Mouse (Mus musculus) gastrocnemius, adult 8-10 months (tissue): ENCODE measurements around the gene Xrra1. TPM values are rescaled to one million over a fixed set of nuclear protein-coding genes. Genes with fewer than 3 reads are reported as not detected.
A peak's percentile ranks its signal among the peaks of the same experiment; 100 is the strongest.
"Not testable (repeated sequence)": the region's sequence is repeated elsewhere in the genome, so short reads cannot be mapped to it uniquely, and the experiment has no call there.

Experiments
- DNase-seq, 2 experiments: peaks; one replicate each; pipeline ENCODE4 v3.0.0; 2022; ENCODE audit warnings: low spot score in 2 of 2
- total RNA-seq, 4 experiments: library from RNA; stranded (reverse); gene quantifications; 2 replicates each; pipeline ENCODE4 v1.2.4; 2022

The Xrra1 gene
- total RNA-seq, 4 experiments from 2014 or later: 0.31 to 0.80 (median 0.74) TPM

- no peak for DNase-seq
Observed at GRCm38 (mm10) chr7:99894478-99894877, 35.6 kb downstream of the Xrra1 start.

GRCm38 (mm10) chr7:99896905-99897304, 38.0 kb downstream of the Xrra1 start:
- no peak for DNase-seq

GRCm38 (mm10) chr7:99902208-99902607, 43.3 kb downstream of the Xrra1 start:
- DNase-seq: no peak

GRCm38 (mm10) chr7:99902918-99903665, 44.2 kb downstream of the Xrra1 start:
- DNase-seq: no peak

- DNase-seq: peak; percentile 11 to 17
Observed at GRCm38 (mm10) chr7:99904421-99905005, 45.6 kb downstream of the Xrra1 start.

GRCm38 (mm10) chr7:99906346-99906745, 47.4 kb downstream of the Xrra1 start:
- no peak for DNase-seq

- no peak for DNase-seq
Observed at GRCm38 (mm10) chr7:99907463-99907862, 48.5 kb downstream of the Xrra1 start.

GRCm38 (mm10) chr7:99911038-99911437, 52.1 kb downstream of the Xrra1 start:
- no peak for DNase-seq

GRCm38 (mm10) chr7:99914316-99914715, 55.4 kb downstream of the Xrra1 start:
- no peak for DNase-seq

GRCm38 (mm10) chr7:99915511-99915910, 56.6 kb downstream of the Xrra1 start:
- DNase-seq: no peak

GRCm38 (mm10) chr7:99916741-99917319, 57.9 kb downstream of the Xrra1 start:
- peak; percentile 26 to 42 for DNase-seq

- peak in 1 of 2 experiments; percentile 24 for DNase-seq
Observed at GRCm38 (mm10) chr7:99917320-99917844, 58.5 kb downstream of the Xrra1 start.

GRCm38 (mm10) chr7:99919164-99919563, 60.2 kb downstream of the Xrra1 start:
- DNase-seq: peak in 1 of 2 experiments; percentile 2

GRCm38 (mm10) chr7:99919971-99920370, 61.1 kb downstream of the Xrra1 start:
- DNase-seq: peak in 1 of 2 experiments; percentile 1

GRCm38 (mm10) chr7:99920416-99920815, 61.5 kb downstream of the Xrra1 start:
- DNase-seq: no peak

- DNase-seq: peak; percentile 63 to 64
Observed at GRCm38 (mm10) chr7:99926916-99927714, 68.2 kb downstream of the Xrra1 start.

- DNase-seq: no peak
Observed at GRCm38 (mm10) chr7:99935758-99936157, 76.8 kb downstream of the Xrra1 start.

- DNase-seq: no peak
Observed at GRCm38 (mm10) chr7:99940669-99941068, 81.8 kb downstream of the Xrra1 start.

GRCm38 (mm10) chr7:99944520-99944919, 85.6 kb downstream of the Xrra1 start:
- DNase-seq: no peak

- not testable (repeated sequence) for DNase-seq
Observed at GRCm38 (mm10) chr7:99945012-99945411, 86.1 kb downstream of the Xrra1 start.

- DNase-seq: no peak
Observed at GRCm38 (mm10) chr7:99945939-99946338, 87.0 kb downstream of the Xrra1 start.
